Mouse (Mus musculus) hindbrain, embryonic 12.5 days (tissue): Measurements from ENCODE around the gene Gm14325. TPM values are rescaled to one million over a fixed set of nuclear protein-coding genes. Genes with fewer than 3 reads are reported as not detected.
A peak's percentile ranks its signal among the peaks of the same experiment; 100 is the strongest.
"Not testable (repeated sequence)": the region's sequence is repeated elsewhere in the genome, so short reads cannot be mapped to it uniquely, and the experiment has no call there.

Experiments used
- ATAC-seq: fragments of 200-750 bp; cut with Nextera tagmentation; 2 replicates; pipeline ENCODE4 v1.8.0; 2017; ENCODE audit warnings: moderate TSS enrichment; ENCODE audit not compliant: low FRiP score
- H3K27ac ChIP-seq: fragments of 300-500 bp; sonication (generic); 2 replicates; pipeline ENCODE4 v1.5.1; 2016; ENCODE audit warnings: mild to moderate bottlenecking
- H3K27me3 ChIP-seq: fragments of 300-500 bp; sonication (generic); 2 replicates; pipeline ENCODE4 v1.6.1; 2016; ENCODE audit warnings: mild to moderate bottlenecking
- H3K36me3 ChIP-seq: fragments of 300-500 bp; sonication (generic); 2 replicates; pipeline ENCODE4 v1.6.1; 2016; ENCODE audit warnings: mild to moderate bottlenecking
- H3K4me1 ChIP-seq: fragments of 300-500 bp; sonication (generic); 2 replicates; pipeline ENCODE4 v1.6.1; 2016
- H3K4me2 ChIP-seq: fragments of 300-500 bp; sonication (generic); replicated peaks from 2 replicates; pipeline ENCODE4 v1.6.1; 2016; ENCODE audit warnings: mild to moderate bottlenecking
- H3K4me3 ChIP-seq: fragments of 300-500 bp; sonication (generic); 2 replicates; pipeline ENCODE4 v1.5.1; 2016; ENCODE audit warnings: mild to moderate bottlenecking
- H3K9ac ChIP-seq: fragments of 300-500 bp; sonication (generic); 2 replicates; pipeline ENCODE4 v1.6.1; 2016; ENCODE audit warnings: mild to moderate bottlenecking, moderate library complexity
- H3K9me3 ChIP-seq: fragments of 300-500 bp; sonication (generic); replicated peaks from 2 replicates; pipeline ENCODE4 v1.6.1; 2016; ENCODE audit warnings: mild to moderate bottlenecking
- WGBS: fragments of 180-500 bp; shearing (Covaris S2); methylation state at CpG from one replicate; pipeline ENCODE4 v1.1.7; 2016; 5-methylcytosine and 5-hydroxymethylcytosine counted together
- polyA plus RNA-seq: library from polyadenylated mRNA; unstranded; fragments of >200 nt; fragmentation: Nextera tagmentation; extraction: Ambion mirVana; gene quantifications from 2 replicates; pipeline ENCODE4 v1.2.1, GENCODE M21; 2016

The Gm14325 gene
- 34.5 and 35.5 TPM in 2 replicates for polyA plus RNA-seq

GRCm38 (mm10) chr2:177839901-177840663 is at the start of gene Gm14325:
Gm14325 (minus strand) TSS chr2:177840336.
- Histone ChIP-seq H3K4me2 (peak within 1 kb of the TSS; percentile 48), H3K4me3 (peak within 1 kb of the TSS; percentile 43), H3K9ac (peak within 1 kb of the TSS; percentile 59; the same call in 1 of the 2 replicates)
- H3K4me1 ChIP-seq, H3K27ac ChIP-seq, H3K36me3 ChIP-seq, H3K9me3 ChIP-seq, H3K27me3 ChIP-seq, ATAC-seq: not testable (repeated sequence)
- WGBS: 2% methylated on average over 18 of the region's 21 CpGs

- ATAC-seq, H3K4me2 ChIP-seq, H3K4me1 ChIP-seq, H3K9ac ChIP-seq, H3K9me3 ChIP-seq, H3K36me3 ChIP-seq, H3K27me3 ChIP-seq, H3K27ac ChIP-seq, H3K4me3 ChIP-seq: not testable (repeated sequence)
- WGBS: 94% methylated on average over 14 of the region's 14 CpGs
These were observed 47.6 kb upstream of the Gm14325 start for GRCm38 (mm10) chr2:177887743-177888142.

- H3K27me3 ChIP-seq, ATAC-seq, H3K9me3 ChIP-seq, H3K9ac ChIP-seq, H3K27ac ChIP-seq, H3K36me3 ChIP-seq, H3K4me2 ChIP-seq, H3K4me3 ChIP-seq, H3K4me1 ChIP-seq: not testable (repeated sequence)
- WGBS: 95% methylated on average over 2 of the region's 2 CpGs
These were observed 22.1 kb upstream of the Gm14325 start for GRCm38 (mm10) chr2:177862254-177862653.

- WGBS: 66% methylated on average over 1 of the region's 1 CpGs
- H3K36me3 ChIP-seq, ATAC-seq: not testable (repeated sequence)
These were observed 3.5 kb upstream of the Gm14325 start for GRCm38 (mm10) chr2:177843666-177844065.

GRCm38 (mm10) chr2:177836756-177837155 is 3.4 kb downstream of the Gm14325 start:
- H3K9ac ChIP-seq, ATAC-seq: not testable (repeated sequence)

More at GRCm38 (mm10) chr2:177843666-177844065, 3.5 kb upstream of the Gm14325 start:
- not testable (repeated sequence) for H3K27me3 ChIP-seq, H3K4me2 ChIP-seq, H3K9ac ChIP-seq, H3K4me1 ChIP-seq, H3K4me3 ChIP-seq, H3K27ac ChIP-seq, H3K9me3 ChIP-seq

GRCm38 (mm10) chr2:177835733-177836536 is 4.2 kb downstream of the Gm14325 start:
- H3K4me3 ChIP-seq, H3K27me3 ChIP-seq, ATAC-seq, H3K9me3 ChIP-seq, H3K9ac ChIP-seq, H3K4me1 ChIP-seq, H3K4me2 ChIP-seq, H3K27ac ChIP-seq, H3K36me3 ChIP-seq: not testable (repeated sequence)
- WGBS: 81% methylated on average over 5 of the region's 5 CpGs

More at GRCm38 (mm10) chr2:177836756-177837155, 3.4 kb downstream of the Gm14325 start:
- H3K4me2 ChIP-seq, H3K4me3 ChIP-seq, H3K27ac ChIP-seq, H3K36me3 ChIP-seq, H3K9me3 ChIP-seq, H3K4me1 ChIP-seq, H3K27me3 ChIP-seq: not testable (repeated sequence)

GRCm38 (mm10) chr2:177821952-177822351 is 18.2 kb downstream of the Gm14325 start:
- not testable (repeated sequence) for ATAC-seq
- 10% methylated on average over 1 of the region's 5 CpGs for WGBS

GRCm38 (mm10) chr2:177806170-177806569 is 34.0 kb downstream of the Gm14325 start:
- not testable (repeated sequence) for ATAC-seq, H3K9ac ChIP-seq, H3K36me3 ChIP-seq, H3K9me3 ChIP-seq, H3K4me1 ChIP-seq, H3K27me3 ChIP-seq, H3K27ac ChIP-seq, H3K4me2 ChIP-seq, H3K4me3 ChIP-seq
- no CpG with 5 or more reads among the region's 2 CpGs for WGBS

More at GRCm38 (mm10) chr2:177821952-177822351, 18.2 kb downstream of the Gm14325 start:
- not testable (repeated sequence) for H3K9ac ChIP-seq, H3K4me3 ChIP-seq, H3K36me3 ChIP-seq, H3K4me1 ChIP-seq, H3K27me3 ChIP-seq, H3K27ac ChIP-seq, H3K9me3 ChIP-seq, H3K4me2 ChIP-seq

GRCm38 (mm10) chr2:177787351-177787750 is 52.8 kb downstream of the Gm14325 start:
- H3K27me3 ChIP-seq, H3K27ac ChIP-seq, H3K4me1 ChIP-seq, ATAC-seq, H3K36me3 ChIP-seq, H3K4me3 ChIP-seq, H3K4me2 ChIP-seq, H3K9ac ChIP-seq, H3K9me3 ChIP-seq: not testable (repeated sequence)
- 85% methylated on average over 1 of the region's 1 CpGs for WGBS

Other genes starting within 250 kb of the Gm14325 start
- 7.0 and 7.5 TPM in 2 replicates for gene Gm14322, start 81.0 kb downstream of the Gm14325 start, polyA plus RNA-seq
- 2.6 and 3.0 TPM in 2 replicates for gene Gm14327, start 56.8 kb upstream of the Gm14325 start, polyA plus RNA-seq
- 0.43 and 0.46 TPM in 2 replicates for gene Zfp972, start 85.3 kb upstream of the Gm14325 start, polyA plus RNA-seq
- gene Gm14326, start 117.0 kb upstream of the Gm14325 start, polyA plus RNA-seq: 14.3 and 15.9 TPM in 2 replicates
- 13.2 and 14.1 TPM in 2 replicates for gene Zfp971, start 182.9 kb upstream of the Gm14325 start, polyA plus RNA-seq
- 12.0 and 14.8 TPM in 2 replicates for gene Zfp931, start 238.1 kb upstream of the Gm14325 start, polyA plus RNA-seq